Mouse (Mus musculus) stomach, embryonic 15.5 days (tissue): Measurements from ENCODE around the gene Aurkb. TPM values are rescaled to one million over a fixed set of nuclear protein-coding genes. Genes with fewer than 3 reads are reported as not detected.
A peak's percentile ranks its signal among the peaks of the same experiment; 100 is the strongest.
"Not testable (repeated sequence)": the region's sequence is repeated elsewhere in the genome, so short reads cannot be mapped to it uniquely, and the experiment has no call there.

Experiments used
- ATAC-seq: fragments of 200-750 bp; cut with Nextera tagmentation; 2 replicates; pipeline ENCODE4 v1.8.0; 2017; ENCODE audit warnings: low read depth, moderate number of reproducible peaks, moderate TSS enrichment; ENCODE audit not compliant: insufficient read depth, low FRiP score
- H3K27ac ChIP-seq: fragments of 300-500 bp; sonication (generic); 2 replicates; pipeline ENCODE4 v1.5.1; 2015; ENCODE audit warnings: mild to moderate bottlenecking, inconsistent platforms
- H3K27me3 ChIP-seq: fragments of 300-500 bp; sonication (generic); replicated peaks from 2 replicates; pipeline ENCODE4 v1.6.1; 2015; ENCODE audit warnings: inconsistent platforms
- H3K36me3 ChIP-seq: fragments of 300-500 bp; sonication (generic); 2 replicates; pipeline ENCODE4 v1.6.1; 2015; ENCODE audit warnings: inconsistent platforms
- H3K4me1 ChIP-seq: fragments of 300-500 bp; sonication (generic); 2 replicates; pipeline ENCODE4 v1.6.1; 2015; ENCODE audit warnings: inconsistent platforms
- H3K4me2 ChIP-seq: fragments of 300-500 bp; sonication (generic); 2 replicates; pipeline ENCODE4 v1.6.1; 2015; ENCODE audit warnings: mild to moderate bottlenecking, inconsistent platforms
- H3K4me3 ChIP-seq: fragments of 300-500 bp; sonication (generic); replicated peaks from 2 replicates; pipeline ENCODE4 v1.5.1; 2015; ENCODE audit warnings: inconsistent platforms
- H3K9ac ChIP-seq: fragments of 300-500 bp; sonication (generic); 2 replicates; pipeline ENCODE4 v1.6.1; 2015; ENCODE audit warnings: inconsistent platforms
- H3K9me3 ChIP-seq: fragments of 300-500 bp; sonication (generic); 2 replicates; pipeline ENCODE4 v1.6.1; 2016; ENCODE audit warnings: inconsistent platforms
- WGBS: fragments of 180-500 bp; shearing (Covaris S2); methylation state at CpG from one replicate; pipeline ENCODE4 v1.1.7; 2015; 5-methylcytosine and 5-hydroxymethylcytosine counted together
- polyA plus RNA-seq: library from polyadenylated mRNA; unstranded; fragments of >200 nt; fragmentation: Nextera tagmentation; extraction: Ambion mirVana; gene quantifications from 2 replicates; pipeline ENCODE4 v1.2.1, GENCODE M21; 2015

The Aurkb gene
- polyA plus RNA-seq: 134 and 146 TPM in 2 replicates

DNA sequence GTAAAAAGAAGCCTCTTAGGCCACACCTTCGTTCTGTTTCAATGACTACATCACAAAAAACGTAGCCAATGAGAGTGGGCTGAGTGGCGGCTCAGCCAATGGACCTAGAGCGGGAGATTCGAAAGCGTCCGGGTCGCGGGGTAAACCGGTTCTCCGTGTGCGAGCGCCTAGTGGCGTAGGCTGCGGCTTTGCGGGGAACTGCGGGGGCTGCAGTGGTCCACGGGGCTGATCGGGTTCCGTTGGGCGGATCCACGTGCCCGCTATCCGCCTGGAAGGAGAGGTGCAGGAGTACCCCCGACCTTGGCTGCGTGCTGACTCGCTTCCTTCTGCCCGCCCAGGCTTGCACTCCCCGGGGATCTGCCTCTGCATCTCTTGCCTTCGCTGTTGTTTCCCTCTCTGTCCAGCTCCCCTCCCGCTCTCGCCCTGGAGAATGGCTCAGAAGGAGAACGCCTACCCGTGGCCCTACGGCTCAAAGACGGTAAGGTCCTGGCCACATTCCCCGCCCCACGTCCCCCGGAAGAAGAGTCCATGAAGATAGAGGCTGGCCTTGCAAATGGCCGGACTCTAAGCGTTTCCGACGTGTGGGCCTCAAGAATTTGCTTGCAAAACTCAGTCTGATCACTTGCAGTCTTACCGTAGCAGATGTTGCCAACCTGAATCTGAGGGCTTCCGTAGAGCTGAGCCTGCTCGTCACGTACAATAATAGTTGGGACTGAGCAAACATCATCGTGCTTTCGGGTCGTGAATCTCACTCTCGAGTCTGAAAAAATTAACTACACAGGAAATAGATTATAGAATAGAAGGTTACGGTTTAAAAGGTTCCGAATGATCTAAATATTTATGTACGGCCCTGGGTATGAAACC, at the start of gene Aurkb:
Gene Aurkb, plus strand, starts transcription at position 117 of the 864 bp plus-strand sequence.
- no peaks in the 10 kb centered on the region for H3K9me3 ChIP-seq
- H3K4me1 ChIP-seq: peaks cover 16% of the 10 kb centered on the region; the same call in 1 of the 2 replicates
- peak within 1 kb of the TSS; percentile 84 for H3K27ac ChIP-seq
- no peaks in the 10 kb centered on the region for H3K27me3 ChIP-seq
- peak within 1 kb of the TSS; percentile 63; the same call in 1 of the 2 replicates for H3K9ac ChIP-seq
- peak within 1 kb of the TSS; percentile 73 for H3K4me3 ChIP-seq
- peak; percentile 79 for ATAC-seq
- peak within 1 kb of the TSS; percentile 63 for H3K4me2 ChIP-seq
- peaks cover 18% of the 10 kb centered on the region; the same call in 1 of the 2 replicates for H3K36me3 ChIP-seq
- WGBS: under 1% methylated on average over 54 of the region's 54 CpGs

DNA sequence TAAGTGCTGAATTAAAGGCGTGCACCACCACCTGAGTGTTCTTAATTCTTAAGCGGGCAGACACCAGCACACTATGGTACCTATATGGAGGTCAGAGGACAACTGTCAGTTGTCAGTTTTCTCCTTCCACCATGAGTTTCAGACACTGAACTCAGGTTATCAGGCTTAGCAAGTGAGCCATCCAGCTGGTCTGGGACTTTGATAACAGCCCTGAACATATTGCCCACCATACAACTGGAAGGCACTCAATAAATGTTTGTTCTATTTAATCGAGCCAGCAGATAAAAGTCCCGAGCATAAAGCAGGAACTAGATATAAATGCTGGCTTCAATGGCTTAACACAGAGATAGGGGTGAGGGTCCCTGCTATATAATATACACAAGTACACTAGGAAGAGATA, 48.4 kb upstream of the Aurkb start:
- no peak overlapping the region for H3K4me3 ChIP-seq
- peaks cover 70% of the 10 kb centered on the region for H3K36me3 ChIP-seq
- H3K4me2 ChIP-seq: no peak overlapping the region
- ATAC-seq: no peak
- H3K9me3 ChIP-seq: no peaks in the 10 kb centered on the region
- H3K9ac ChIP-seq: no peak overlapping the region
- no peaks in the 10 kb centered on the region for H3K4me1 ChIP-seq
- no peak overlapping the region for H3K27ac ChIP-seq
- H3K27me3 ChIP-seq: no peaks in the 10 kb centered on the region
- WGBS: 90% methylated on average over 4 of the region's 4 CpGs

DNA sequence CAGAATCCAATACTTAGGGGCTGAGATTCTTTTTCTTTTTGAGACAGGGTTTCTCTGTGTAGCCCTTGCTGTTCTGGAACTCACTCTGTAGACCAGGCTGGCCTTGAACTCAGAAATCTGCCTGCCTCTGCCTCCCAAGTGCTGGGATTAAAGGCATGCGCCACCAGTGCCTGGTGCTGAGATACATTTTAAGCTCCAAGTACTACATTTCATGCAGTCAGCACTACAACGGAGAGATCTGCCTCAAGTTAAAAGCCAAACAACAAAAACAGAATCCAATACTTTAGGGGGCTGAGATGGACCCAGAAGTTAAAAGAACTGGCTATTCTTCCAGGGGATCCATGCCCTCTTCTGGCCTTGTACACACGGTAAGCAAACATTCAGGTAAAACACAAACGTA, 42.7 kb upstream of the Aurkb start:
- H3K4me3 ChIP-seq: not testable (repeated sequence)
- 91% methylated on average over 4 of the region's 4 CpGs for WGBS
- H3K36me3 ChIP-seq: peaks cover 30% of the 10 kb centered on the region

DNA sequence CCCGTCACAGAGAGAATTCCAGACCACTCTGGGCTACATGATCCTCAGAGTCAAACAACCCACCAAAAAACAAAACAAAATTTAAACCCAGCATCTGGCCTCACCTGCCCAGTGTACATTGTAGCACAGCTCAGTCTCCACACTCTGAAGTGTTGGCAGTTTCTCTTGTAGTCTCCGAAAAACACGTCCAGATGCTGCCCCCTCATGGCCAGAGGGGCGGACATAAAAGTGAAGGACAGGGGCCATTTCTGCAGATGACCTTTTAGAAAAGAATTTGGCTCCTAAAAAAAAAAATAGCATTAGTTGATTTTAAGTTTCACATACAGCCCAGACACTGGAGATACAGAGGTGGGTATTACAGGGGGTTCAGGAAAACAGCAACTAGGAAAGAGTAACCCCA, 41.9 kb upstream of the Aurkb start:
- H3K9ac ChIP-seq: no peak overlapping the region
- no peaks in the 10 kb centered on the region for H3K9me3 ChIP-seq
- peaks cover 26% of the 10 kb centered on the region for H3K36me3 ChIP-seq
- no peak for ATAC-seq
- H3K4me2 ChIP-seq: no peak overlapping the region
- WGBS: 53% methylated on average over 4 of the region's 4 CpGs
- peaks cover 4% of the 10 kb centered on the region; the same call in 1 of the 2 replicates for H3K4me1 ChIP-seq
- no peaks in the 10 kb centered on the region for H3K27me3 ChIP-seq
- H3K4me3 ChIP-seq: no peak overlapping the region
- no peak overlapping the region for H3K27ac ChIP-seq

More for the DNA sequence above, 42.7 kb upstream of the Aurkb start:
- H3K27ac ChIP-seq, H3K27me3 ChIP-seq, H3K4me2 ChIP-seq, ATAC-seq, H3K9ac ChIP-seq, H3K9me3 ChIP-seq, H3K4me1 ChIP-seq: not testable (repeated sequence)

GRCm38 (mm10) chr11:69005193-69005592, 40.3 kb upstream of the Aurkb start:
- H3K27me3 ChIP-seq: no peaks in the 10 kb centered on the region
- H3K9me3 ChIP-seq: no peaks in the 10 kb centered on the region
- H3K36me3 ChIP-seq: peaks cover 16% of the 10 kb centered on the region
- H3K4me3 ChIP-seq: no peak overlapping the region
- H3K9ac ChIP-seq: no peak overlapping the region
- no peak overlapping the region for H3K27ac ChIP-seq
- 86% methylated on average over 7 of the region's 7 CpGs for WGBS
- H3K4me2 ChIP-seq: no peak overlapping the region
- H3K4me1 ChIP-seq: peaks cover 4% of the 10 kb centered on the region; the same call in 1 of the 2 replicates
- no peak for ATAC-seq

DNA sequence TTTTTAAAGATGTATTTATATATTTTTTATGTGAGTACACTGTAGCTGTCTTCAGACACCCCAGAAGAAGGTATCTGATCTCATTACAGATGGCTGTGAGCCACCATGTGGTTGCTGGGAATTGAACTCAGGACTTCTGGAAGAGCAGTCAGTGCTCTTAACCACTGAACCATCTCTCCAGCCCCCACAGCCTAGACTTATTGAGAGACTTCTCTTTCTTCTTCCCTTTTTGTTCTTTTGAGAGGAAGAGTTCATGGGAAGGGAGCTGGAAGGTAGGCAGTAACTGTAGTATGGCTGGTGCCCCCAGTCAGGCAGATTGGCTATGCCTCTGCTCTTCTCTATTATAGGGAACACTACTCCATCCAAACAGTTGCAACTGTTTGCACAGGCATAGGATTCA, 38.9 kb upstream of the Aurkb start:
- H3K27ac ChIP-seq, H3K4me2 ChIP-seq, H3K36me3 ChIP-seq, H3K4me1 ChIP-seq, ATAC-seq, H3K4me3 ChIP-seq, H3K27me3 ChIP-seq, H3K9ac ChIP-seq, H3K9me3 ChIP-seq: not testable (repeated sequence)

- peak within 1 kb of the TSS; percentile 67 for H3K4me3 ChIP-seq
- no peaks in the 10 kb centered on the region for H3K36me3 ChIP-seq
- H3K9ac ChIP-seq: peak within 1 kb of the TSS; percentile 64
- 8% methylated on average over 38 of the region's 38 CpGs for WGBS
- no peaks in the 10 kb centered on the region for H3K27me3 ChIP-seq
- H3K4me2 ChIP-seq: peak within 1 kb of the TSS; percentile 60
- H3K27ac ChIP-seq: peak within 1 kb of the TSS; percentile 64
- no peaks in the 10 kb centered on the region for H3K9me3 ChIP-seq
- peak; percentile 88 for ATAC-seq
- H3K4me1 ChIP-seq: peaks cover 4% of the 10 kb centered on the region; the same call in 1 of the 2 replicates
Observed at GRCm38 (mm10) chr11:69008182-69009121, 37.0 kb upstream of the Aurkb start, which contains the start of gene Pfas. Gene Pfas, minus strand, starts transcription at chr11:69008460.

GRCm38 (mm10) chr11:69009508-69009907, 35.9 kb upstream of the Aurkb start:
- no peaks in the 10 kb centered on the region for H3K9me3 ChIP-seq
- WGBS: 89% methylated on average over 1 of the region's 1 CpGs

DNA sequence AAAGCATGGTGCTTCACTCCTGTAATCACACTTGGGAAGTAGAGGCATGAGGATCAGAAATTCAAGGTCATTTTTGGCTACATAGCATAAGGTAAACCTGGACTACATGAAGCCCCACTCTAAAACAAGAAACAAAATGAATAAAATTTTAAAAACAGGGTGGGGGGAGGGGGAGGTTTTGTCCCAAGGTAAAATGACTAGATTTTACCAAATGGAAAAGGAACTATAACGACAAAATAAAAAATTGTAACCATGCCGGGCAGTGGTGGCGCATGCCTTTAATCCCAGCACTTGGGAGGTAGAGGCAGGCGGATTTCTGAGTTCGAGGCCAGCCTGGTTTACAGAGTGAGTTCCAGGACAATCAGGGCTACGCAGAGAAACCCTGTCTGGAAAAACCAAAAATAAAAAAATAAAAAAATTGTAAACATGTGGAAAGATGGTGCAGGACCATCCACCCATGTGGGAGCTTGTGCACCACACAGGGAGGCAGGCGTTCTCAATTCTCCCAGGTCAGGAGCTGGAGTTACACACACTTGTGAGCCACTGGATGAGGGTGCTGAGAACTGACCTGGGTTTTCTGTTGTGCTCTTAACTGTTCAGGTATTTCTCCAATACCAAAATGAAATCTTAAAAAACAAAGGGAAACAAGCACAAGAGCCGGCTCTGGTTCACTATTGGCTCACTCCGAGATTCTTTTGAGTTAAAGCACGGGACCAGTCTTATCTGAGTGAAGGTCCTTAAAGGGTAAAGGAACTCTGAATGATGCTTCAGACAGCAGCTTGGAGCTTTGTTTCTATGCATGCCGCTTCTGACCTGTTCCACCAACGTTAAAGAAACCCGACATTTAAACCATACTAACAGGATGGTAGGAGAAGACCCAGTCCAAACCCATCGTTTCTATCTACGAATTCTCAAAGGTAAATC, 34.8 kb upstream of the Aurkb start:
- peak overlapping the region; percentile 79; the same call in 1 of the 2 replicates for H3K4me2 ChIP-seq
- no peak overlapping the region for H3K4me3 ChIP-seq
- H3K4me1 ChIP-seq: peaks cover 4% of the 10 kb centered on the region; the same call in 1 of the 2 replicates
- H3K9ac ChIP-seq: no peak overlapping the region
- 89% methylated on average over 15 of the region's 15 CpGs for WGBS
- H3K9me3 ChIP-seq: no peaks in the 10 kb centered on the region
- H3K27me3 ChIP-seq: no peaks in the 10 kb centered on the region
- no peak for ATAC-seq
- H3K36me3 ChIP-seq: no peaks in the 10 kb centered on the region
- no peak overlapping the region for H3K27ac ChIP-seq

More at GRCm38 (mm10) chr11:69009508-69009907, 35.9 kb upstream of the Aurkb start:
- no peak overlapping the region for H3K27ac ChIP-seq
- no peaks in the 10 kb centered on the region for H3K27me3 ChIP-seq
- ATAC-seq: no peak
- no peak overlapping the region for H3K9ac ChIP-seq
- no peaks in the 10 kb centered on the region for H3K36me3 ChIP-seq
- H3K4me3 ChIP-seq: no peak overlapping the region
- H3K4me2 ChIP-seq: no peak overlapping the region
- peaks cover 4% of the 10 kb centered on the region; the same call in 1 of the 2 replicates for H3K4me1 ChIP-seq

GRCm38 (mm10) chr11:69011445-69011844, 34.0 kb upstream of the Aurkb start:
- 60% methylated on average over 2 of the region's 2 CpGs for WGBS
- H3K4me1 ChIP-seq, H3K9me3 ChIP-seq, ATAC-seq, H3K9ac ChIP-seq, H3K36me3 ChIP-seq, H3K27me3 ChIP-seq: not testable (repeated sequence)
- Histone ChIP-seq H3K27ac (peak overlapping the region; percentile 88; the same call in 1 of the 2 replicates), H3K4me2 (peak overlapping the region; percentile 79), H3K4me3 (peak overlapping the region; percentile 51)
